Mouse (Mus musculus) CH12.LX (cell line): Measurements from ENCODE around the gene Colgalt2. TPM values are rescaled to one million over a fixed set of nuclear protein-coding genes. Genes with fewer than 3 reads are reported as not detected.

Source experiments
- DNase-seq: peaks from one replicate; pipeline ENCODE4 v3.0.0-alpha.2; 2013; ENCODE audit errors: extremely low read depth
- H3K27ac ChIP-seq: 2 replicates; pipeline ENCODE4 v1.5.1; 2012; ENCODE audit warnings: low read depth, mild to moderate bottlenecking, control low read depth, moderate library complexity; ENCODE audit not compliant: insufficient read depth
- H3K27me3 ChIP-seq: replicated peaks from 2 replicates; pipeline ENCODE3; 2012; ENCODE audit warnings: inconsistent platforms
- H3K36me3 ChIP-seq, 2 experiments: replicated peaks in 1 of 2; 2 replicates each; pipeline versions ENCODE3 to v1.6.1; 2012; ENCODE audit warnings: inconsistent platforms in 1 of 2, low read length in 1 of 2, mild to moderate bottlenecking in 1 of 2, mixed read lengths in 1 of 2, moderate library complexity in 1 of 2; ENCODE audit not compliant: control insufficient read depth in 1 of 2, insufficient read depth in 1 of 2
- H3K4me1 ChIP-seq, 2 experiments: 2 replicates each; pipeline ENCODE4 v1.6.1; 2012; ENCODE audit warnings: inconsistent platforms in 1 of 2, moderate library complexity in 1 of 2; ENCODE audit not compliant: insufficient read depth in 2 of 2, control insufficient read depth in 1 of 2
- H3K4me2 ChIP-seq: 2 replicates; pipeline ENCODE4 v1.6.1; 2012; ENCODE audit warnings: low read depth, mild to moderate bottlenecking, control low read depth; ENCODE audit not compliant: poor library complexity, insufficient read depth, severe bottlenecking
- H3K4me3 ChIP-seq, 3 experiments: fragments of 150-350 bp in 1 of 3; sonication (generic) in 1 of 3; replicated peaks in 1 of 3; 2 replicates each; pipeline versions ENCODE3 to v1.5.1; 2011 to 2012; ENCODE audit warnings: low read depth in 2 of 3, low read length in 2 of 3, mild to moderate bottlenecking in 2 of 3, moderate library complexity in 2 of 3, control low read depth in 1 of 3, improper control_type of control experiment in 1 of 3, inconsistent platforms in 1 of 3, mixed read lengths in 1 of 3; ENCODE audit not compliant: poor library complexity in 1 of 3
- H3K79me2 ChIP-seq: replicated peaks from 2 replicates; pipeline ENCODE4 v1.6.1; 2012; ENCODE audit warnings: mild to moderate bottlenecking, moderate library complexity; ENCODE audit not compliant: control insufficient read depth, poor library complexity, insufficient read depth, severe bottlenecking; ENCODE audit errors: extremely low read depth
- H3K9ac ChIP-seq: 2 replicates; pipeline ENCODE4 v1.6.1; 2012; ENCODE audit warnings: low read depth, mild to moderate bottlenecking, control low read depth, moderate library complexity; ENCODE audit not compliant: insufficient read depth
- H3K9me3 ChIP-seq: replicated peaks from 2 replicates; pipeline ENCODE3; 2012; ENCODE audit warnings: low read length, inconsistent platforms, mixed read lengths
- CTCF ChIP-seq, 2 experiments: IDR thresholded peaks in 1 of 2; conservative IDR thresholded peaks in 1 of 2; 2 replicates each; pipeline ENCODE4 v1.5.1; 2011 to 2012; ENCODE audit warnings: low read depth in 2 of 2, low read length in 2 of 2, improper control_type of control experiment in 1 of 2, inconsistent platforms in 1 of 2, mild to moderate bottlenecking in 1 of 2, moderate library complexity in 1 of 2
- E2F4 ChIP-seq: IDR thresholded peaks from 2 replicates; pipeline ENCODE4 v1.6.1; 2011; ENCODE audit warnings: low read depth, low read length, improper control_type of control experiment; ENCODE audit not compliant: insufficient replicate concordance
- IRF4 ChIP-seq: IDR thresholded peaks from 2 replicates; pipeline ENCODE4 v1.6.1; 2014; ENCODE audit warnings: low read depth, mild to moderate bottlenecking, inconsistent platforms, low read length, improper control_type of control experiment
- JUND ChIP-seq: conservative IDR thresholded peaks from 2 replicates; pipeline ENCODE4 v1.6.1; 2011; ENCODE audit warnings: low read depth, low read length, improper control_type of control experiment
- MAFK ChIP-seq: IDR thresholded peaks from 2 replicates; pipeline ENCODE4 v1.6.1; 2011; ENCODE audit warnings: low read length, improper control_type of control experiment; ENCODE audit not compliant: insufficient replicate concordance
- MAX ChIP-seq: IDR thresholded peaks from 2 replicates; pipeline ENCODE4 v1.6.1; 2011; ENCODE audit warnings: low read length, improper control_type of control experiment
- MAZ ChIP-seq: IDR thresholded peaks from 2 replicates; pipeline ENCODE4 v1.6.1; 2012; ENCODE audit warnings: low read depth, mild to moderate bottlenecking, inconsistent platforms, low read length, improper control_type of control experiment, moderate library complexity
- MEF2A ChIP-seq: IDR thresholded peaks from 2 replicates; pipeline ENCODE4 v1.6.1; 2014; ENCODE audit warnings: low read depth, mild to moderate bottlenecking, inconsistent platforms, low read length, improper control_type of control experiment, borderline replicate concordance
- NELFE ChIP-seq: IDR thresholded peaks from 2 replicates; pipeline ENCODE4 v1.6.1; 2011; ENCODE audit warnings: low read depth, low read length, improper control_type of control experiment
- POLR2AphosphoS2 ChIP-seq: IDR thresholded peaks from 2 replicates; pipeline ENCODE4 v1.6.1; 2011; ENCODE audit warnings: low read depth, low read length, improper control_type of control experiment
- RCOR1 ChIP-seq: conservative IDR thresholded peaks from 2 replicates; pipeline ENCODE4 v1.6.1; 2012; ENCODE audit warnings: low read depth, mild to moderate bottlenecking, inconsistent platforms, low read length, improper control_type of control experiment
- SIN3A ChIP-seq: IDR thresholded peaks from 2 replicates; pipeline ENCODE4 v1.6.1; 2012; ENCODE audit warnings: low read length, improper control_type of control experiment, inconsistent platforms
- TCF12 ChIP-seq: IDR thresholded peaks from 2 replicates; pipeline ENCODE4 v1.6.1; 2014; ENCODE audit warnings: low read depth, mild to moderate bottlenecking, inconsistent platforms, low read length, improper control_type of control experiment
- UBTF ChIP-seq: IDR thresholded peaks from 2 replicates; pipeline ENCODE4 v1.6.1; 2012; ENCODE audit warnings: low read depth, mild to moderate bottlenecking, inconsistent platforms, low read length, improper control_type of control experiment, moderate library complexity
- USF2 ChIP-seq: conservative IDR thresholded peaks from 2 replicates; pipeline ENCODE4 v1.6.1; 2011; ENCODE audit warnings: low read depth, low read length, improper control_type of control experiment
- ZNF384 ChIP-seq: IDR thresholded peaks from 2 replicates; pipeline ENCODE4 v1.6.1; 2012; ENCODE audit warnings: low read depth, low read length, improper control_type of control experiment, inconsistent platforms
- dilution Hi-C: fragments of 300-500 bp; cut with MboI; formaldehyde crosslinking; loops from 2 replicates; pipeline ENCODE4 v1.14.3; 2020; ENCODE audit warnings: low sequenced_read_pairs; ENCODE audit not compliant: extremely low pct_unique_long_range_greater_than_20kb, extremely low pct_ligation_motif_present
- in situ Hi-C: fragments of 300-500 bp; cut with MboI; formaldehyde crosslinking; loops from 3 replicates; pipeline ENCODE4 v1.14.3; 2019; ENCODE audit warnings: low sequenced_read_pairs, low pct_ligation_motif_present, low pct_unique_long_range_greater_than_20kb, mixed read lengths
- polyA plus RNA-seq: library from polyadenylated mRNA; unstranded; fragments of >175 nt; gene quantifications from 2 replicates; pipeline ENCODE4 v1.2.1, GENCODE M21; 2012; ENCODE audit warnings: low read depth; ENCODE audit not compliant: insufficient read length
- total RNA-seq, 2 experiments: library from RNA; depleted of rRNA; stranded (reverse); fragments of 300-350 nt in 1 of 2; fragments of >200 nt in 1 of 2; gene quantifications; 2 replicates each; pipeline ENCODE4 v1.2.3; 2012 to 2014

The Colgalt2 gene
- total and polyA plus RNA-seq, 3 experiments, result not detected

- no peaks in the 10 kb centered on the region for H3K79me2 ChIP-seq
- H3K36me3 ChIP-seq, result no peaks in the 10 kb centered on the region
- H3K4me2 ChIP-seq, result no peak overlapping the region
- H3K27ac ChIP-seq, result no peak overlapping the region
- H3K4me1 ChIP-seq, result peaks cover 4 to 5% of the 10 kb centered on the region in 2 experiments; a peak in 2 of 4 replicates
- no peaks in the 10 kb centered on the region for H3K27me3 ChIP-seq
- DNase-seq, result no peak
- TF ChIP-seq MEF2A (no peak), RCOR1 (no peak), USF2 (no peak), MAX (no peak), SIN3A (no peak)
- in situ Hi-C loops, result no loop called here
- no peak overlapping the region for H3K4me3 ChIP-seq
- H3K9me3 ChIP-seq, result no peaks in the 10 kb centered on the region
- no peak overlapping the region for H3K9ac ChIP-seq
- dilution Hi-C loops, result no loop called here
Measured at GRCm38 (mm10) chr1:152444630-152445029, 45.0 kb downstream of the Colgalt2 start.

GRCm38 (mm10) chr1:152445925-152446324, 46.3 kb downstream of the Colgalt2 start:
- dilution Hi-C loops, result no loop called here

GRCm38 (mm10) chr1:152454536-152454935, 54.9 kb downstream of the Colgalt2 start:
- H3K9me3 ChIP-seq, result no peaks in the 10 kb centered on the region
- H3K36me3 ChIP-seq, result no peaks in the 10 kb centered on the region
- TF ChIP-seq POLR2AphosphoS2 (no peak), TCF12 (no peak), MAZ (no peak), UBTF (no peak), CTCF (conservative IDR thresholded peaks at IDR 0.05 in 1 of 2, IDR thresholded peaks at IDR 0.05 in 1 of 2; ENCODE audit: low read depth in 2 of 2, low read length in 2 of 2) (no peak), NELFE (no peak)
- H3K79me2 ChIP-seq, result no peaks in the 10 kb centered on the region
- peaks cover 0 to 5% of the 10 kb centered on the region in 2 experiments; a peak in 1 of 4 replicates for H3K4me1 ChIP-seq
- DNase-seq, result no peak
- H3K27ac ChIP-seq, result no peak overlapping the region
- in situ Hi-C loops (no loop called here), dilution Hi-C loops (no loop called here)
- H3K4me2 ChIP-seq, result no peak overlapping the region
- H3K9ac ChIP-seq, result no peak overlapping the region
- H3K27me3 ChIP-seq, result no peaks in the 10 kb centered on the region
- H3K4me3 ChIP-seq, result no peak overlapping the region

More at GRCm38 (mm10) chr1:152445925-152446324, 46.3 kb downstream of the Colgalt2 start:
- Histone ChIP-seq H3K4me3 (no peak overlapping the region), H3K9ac (no peak overlapping the region), H3K27me3 (no peaks in the 10 kb centered on the region), H3K4me2 (no peak overlapping the region), H3K9me3 (no peaks in the 10 kb centered on the region), H3K27ac (no peak overlapping the region), H3K36me3 (no peaks in the 10 kb centered on the region), H3K4me1 (peaks cover 4 to 5% of the 10 kb centered on the region in 2 experiments; a peak in 2 of 4 replicates), H3K79me2 (no peaks in the 10 kb centered on the region)
- TF ChIP-seq IRF4 (no peak), ZNF384 (no peak), RCOR1 (no peak), USF2 (no peak), MAFK (no peak), UBTF (no peak), JUND (no peak), E2F4 (no peak)
- DNase-seq, result no peak
- in situ Hi-C loops, result no loop called here
